Mouse (Mus musculus) testis, adult 2 months (tissue): Measurements from ENCODE around the gene Traf7.

Experiments used
- CTCF ChIP-seq: fragments of 200-500 bp; IDR thresholded peaks from 2 replicates; pipeline ENCODE4 v1.5.1; 2012; ENCODE audit warnings: low read depth, mild to moderate bottlenecking, inconsistent platforms, low read length, moderate library complexity; ENCODE audit not compliant: control insufficient read depth, insufficient read depth, insufficient replicate concordance
- POLR2A ChIP-seq: fragments of 200-500 bp; IDR thresholded peaks from 2 replicates; pipeline ENCODE4 v1.6.1; 2012; ENCODE audit warnings: low read depth, mild to moderate bottlenecking, inconsistent platforms, low read length, moderate library complexity; ENCODE audit not compliant: control insufficient read depth

DNA sequence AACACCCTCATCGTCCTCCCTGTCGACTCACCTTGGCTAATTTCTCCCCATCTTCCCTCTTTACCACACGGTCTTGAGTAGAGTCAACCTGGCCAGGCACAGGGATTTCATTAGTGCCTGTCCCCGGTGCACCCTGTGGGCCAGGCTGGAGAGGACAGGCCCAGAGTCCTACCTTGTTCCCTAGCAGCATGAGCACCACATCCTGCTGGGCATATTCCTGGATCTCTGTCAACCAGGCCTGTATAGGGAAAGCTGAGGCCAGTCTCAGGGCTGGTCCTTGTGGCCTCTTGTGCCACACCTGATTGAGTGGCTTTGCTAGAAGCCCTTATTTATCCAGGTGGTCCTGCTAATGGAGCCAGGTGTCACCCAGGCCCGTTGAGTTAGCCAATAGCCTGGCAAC, 2.1 kb upstream of the Traf7 start:
- TF ChIP-seq POLR2A (no peak), CTCF (no peak)
